Mouse (Mus musculus): ENCODE results near the gene Pkn1.

Gene Pkn1

DNA sequence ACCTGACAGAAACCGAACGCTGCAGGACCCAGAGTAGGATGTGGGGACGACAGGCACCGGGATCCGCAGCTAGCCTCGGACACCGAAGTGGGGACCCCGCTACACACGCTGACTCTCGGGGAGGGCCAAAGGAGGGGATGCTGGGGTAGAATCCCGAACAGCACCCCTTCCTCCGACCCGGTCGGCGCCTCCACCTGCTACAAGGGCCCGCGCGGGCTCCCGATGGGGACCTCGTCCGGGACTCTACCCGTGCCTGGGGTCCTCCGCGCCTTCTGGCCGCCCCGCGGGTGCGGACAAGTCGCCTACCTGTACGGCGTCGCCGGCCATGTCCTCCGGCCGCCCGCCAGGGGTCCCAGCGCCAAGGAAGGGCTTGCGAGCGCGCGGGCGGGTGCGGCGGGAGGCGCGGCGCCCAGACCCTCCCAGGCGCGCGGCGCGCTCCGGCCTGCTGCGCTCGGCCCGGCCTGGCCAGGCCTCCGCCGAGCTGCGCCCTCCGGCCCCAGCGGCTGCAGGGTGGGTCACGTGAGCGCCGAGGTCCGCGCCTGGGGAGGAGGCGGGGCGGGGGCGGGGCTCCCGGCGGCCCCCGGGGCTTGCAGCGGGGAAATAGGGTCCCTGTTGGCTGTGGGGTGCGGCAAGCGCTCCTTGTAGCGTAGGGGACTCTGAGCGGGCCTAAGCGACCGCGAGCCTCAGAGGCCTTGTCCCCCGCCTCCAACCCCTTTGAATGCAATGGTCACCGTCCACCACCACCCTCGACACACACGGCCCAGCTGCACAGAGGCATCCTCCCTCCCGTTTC is at the start of gene Pkn1:
Pkn1 (minus strand) TSS at position 519 of the 793 bp plus-strand sequence.
- peak; percentile 75 for DNase-seq (ENCODE audit: low read depth, low spot score)

DNA sequence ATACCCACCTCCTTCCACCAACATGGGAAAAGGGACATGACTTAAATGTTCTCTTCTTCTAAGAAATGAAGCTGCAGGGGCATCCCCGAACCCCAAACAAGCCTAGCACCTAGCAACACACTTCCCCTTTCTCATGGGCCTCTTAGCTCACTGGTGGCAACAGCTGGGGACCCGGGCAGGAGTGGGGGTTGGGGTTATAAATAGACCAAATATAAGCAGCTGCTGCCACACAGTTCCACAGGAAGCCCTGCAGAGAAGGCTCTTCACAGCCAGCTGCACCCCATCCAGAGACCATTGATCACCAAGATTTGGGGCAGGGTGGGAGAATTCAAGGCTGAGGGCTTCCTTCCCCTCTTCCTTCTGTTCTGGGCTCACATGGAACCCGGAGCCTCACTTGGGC is 49.7 kb upstream of the Pkn1 start:
- peak; percentile 95 for DNase-seq (ENCODE audit: low read depth, low spot score)

GRCm38 (mm10) chr8:83747661-83748346 is 48.8 kb upstream of the Pkn1 start:
- DNase-seq (ENCODE audit: low read depth, low spot score): peak; percentile 89

DNA sequence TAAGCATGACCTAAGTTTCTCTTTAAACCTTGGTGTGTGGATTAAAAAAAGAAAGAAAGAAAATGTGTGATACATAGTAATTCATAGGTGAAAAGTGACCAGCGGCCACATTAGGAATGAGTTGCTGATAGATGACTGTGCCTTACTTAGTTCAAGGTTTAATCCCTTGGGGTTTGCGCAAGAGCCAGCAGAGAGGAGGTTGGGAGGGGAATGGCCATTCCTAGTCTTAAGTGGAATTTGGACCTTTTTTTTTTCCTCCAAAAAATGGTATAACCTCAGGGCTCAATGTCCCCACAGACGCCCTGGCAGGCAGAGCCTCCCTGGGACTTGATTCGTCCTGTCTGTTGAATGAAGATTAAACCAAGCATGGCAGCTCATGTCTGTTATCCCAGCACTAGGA is 45.1 kb upstream of the Pkn1 start:
- DNase-seq (ENCODE audit: low read depth, low spot score): no peak

GRCm38 (mm10) chr8:83742968-83743367 is 44.0 kb upstream of the Pkn1 start:
- DNase-seq (ENCODE audit: low read depth, low spot score): no peak

GRCm38 (mm10) chr8:83741849-83742655 is 43.1 kb upstream of the Pkn1 start:
- DNase-seq (ENCODE audit: low read depth, low spot score): peak; percentile 82

DNA sequence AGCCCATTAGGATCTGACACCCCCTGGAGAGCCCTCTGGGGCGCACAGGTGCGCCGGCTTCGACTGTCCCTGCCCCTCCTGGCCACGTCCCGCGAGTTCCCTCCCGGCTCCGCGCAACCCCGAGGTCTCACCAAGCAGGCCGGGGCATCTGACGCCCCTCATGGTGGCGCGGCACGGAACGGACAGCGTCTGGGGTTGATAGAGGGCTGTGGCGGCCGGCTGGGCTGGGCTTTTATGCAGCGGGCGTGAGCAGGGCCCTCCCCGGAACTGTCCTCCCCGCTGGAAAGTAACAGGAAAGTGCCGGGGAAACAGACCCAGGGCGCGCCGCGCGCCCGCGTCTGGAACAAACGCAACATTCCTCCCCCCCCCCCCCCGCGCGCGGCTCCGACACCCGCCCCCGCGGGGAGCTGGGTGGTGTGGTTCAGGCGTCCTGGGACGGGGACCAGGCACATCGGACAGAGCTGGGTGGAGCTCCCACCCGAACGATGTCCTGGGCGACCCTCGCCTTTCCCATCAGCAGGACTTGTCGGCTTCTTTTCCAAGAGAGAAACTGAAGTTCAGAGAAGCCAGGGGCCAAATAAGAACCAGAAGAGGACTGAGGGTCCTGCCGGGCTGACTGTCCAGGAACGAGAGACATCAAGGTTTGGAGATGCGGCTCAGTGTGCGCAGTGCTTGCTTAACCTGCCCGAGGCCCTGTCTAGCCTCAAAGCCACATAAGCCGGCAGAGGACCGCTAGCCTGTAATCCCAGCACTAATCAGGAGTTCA is 42.2 kb upstream of the Pkn1 start, which contains the start of gene Adgre5:
Adgre5 (minus strand) TSS at position 351 of the 766 bp plus-strand sequence.
- peak; percentile 79 for DNase-seq (ENCODE audit: low read depth, low spot score)

GRCm38 (mm10) chr8:83740586-83740975 is 41.6 kb upstream of the Pkn1 start:
- no peak for DNase-seq (ENCODE audit: low read depth, low spot score)

DNA sequence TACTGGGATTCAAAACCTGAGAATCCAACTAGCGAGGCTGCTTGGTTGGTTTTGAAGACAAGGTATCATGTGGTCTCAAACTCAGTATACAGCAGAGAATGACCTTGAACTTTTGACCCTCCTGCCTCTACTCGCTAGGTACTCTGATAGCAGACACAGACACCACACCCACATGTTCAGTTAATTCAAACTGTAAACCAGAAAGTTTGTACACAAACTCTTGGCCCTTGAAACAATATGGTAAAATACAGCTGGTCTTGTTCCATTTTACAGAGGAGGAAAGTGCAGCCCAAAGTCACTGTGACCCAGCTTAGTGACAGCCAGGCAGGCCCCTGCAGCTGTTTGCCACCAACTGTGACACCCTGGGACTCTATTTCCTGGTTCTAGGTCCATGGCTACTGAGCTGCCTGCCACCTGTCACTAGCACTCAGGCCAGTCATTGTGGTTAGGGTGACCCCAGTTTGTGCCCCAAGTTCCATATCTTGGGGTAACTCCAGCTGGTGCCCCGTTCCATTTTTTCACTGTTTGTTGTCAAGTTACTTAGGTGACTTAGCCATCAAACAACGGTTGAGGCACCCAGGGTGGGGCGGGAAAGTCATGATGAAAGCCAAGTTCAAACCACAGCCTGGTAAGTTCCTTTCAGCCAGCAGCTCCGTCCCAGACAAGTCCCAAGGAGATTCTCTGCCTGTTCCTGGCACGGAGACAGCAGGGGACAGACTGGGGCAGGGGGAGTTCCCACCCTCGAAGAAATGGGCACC is 40.9 kb upstream of the Pkn1 start:
- DNase-seq (ENCODE audit: low read depth, low spot score): peak; percentile 88

DNA sequence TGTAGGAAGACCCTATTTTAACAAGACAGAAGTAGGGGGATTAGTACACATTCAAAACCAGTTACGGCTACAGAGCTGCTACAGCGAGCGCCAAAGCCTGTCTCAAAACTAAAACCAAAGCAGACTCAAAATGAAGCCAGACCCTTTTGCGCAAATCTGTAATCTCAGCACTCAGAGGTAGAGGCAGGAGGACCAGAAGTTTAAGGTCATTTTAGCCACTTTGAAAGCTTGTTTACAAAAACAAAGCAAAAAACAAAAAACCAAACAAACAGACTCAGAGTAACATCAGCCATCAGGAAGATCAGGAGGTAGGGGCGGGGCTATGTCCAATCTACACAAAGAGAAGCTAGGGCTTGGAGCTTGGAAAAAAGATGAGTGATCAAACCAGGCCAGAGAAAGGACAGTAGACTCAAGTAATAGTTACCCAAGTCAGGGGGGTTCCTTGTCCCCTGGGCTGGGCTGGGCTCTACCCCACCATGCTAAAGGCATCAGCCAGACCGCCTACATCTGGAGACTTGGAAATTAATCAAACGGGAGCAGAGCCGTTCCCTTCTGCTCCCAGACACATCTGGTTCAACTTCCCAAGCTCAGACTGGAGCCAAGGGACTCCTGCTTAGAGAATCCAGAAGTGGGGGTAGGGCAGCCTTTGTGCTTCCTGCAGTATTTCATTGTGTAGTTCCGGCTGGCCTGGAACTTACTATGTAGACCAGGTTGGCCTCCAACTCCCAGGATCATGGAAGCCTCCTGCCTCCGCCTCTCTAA is 40.2 kb upstream of the Pkn1 start:
- no peak for DNase-seq (ENCODE audit: low read depth, low spot score)

- DNase-seq (ENCODE audit: low read depth, low spot score): peak; percentile 44
Observed at GRCm38 (mm10) chr8:83737852-83738562, 39.0 kb upstream of the Pkn1 start.

- peak; percentile 60 for DNase-seq (ENCODE audit: low read depth, low spot score)
Observed at GRCm38 (mm10) chr8:83737346-83737745, 38.4 kb upstream of the Pkn1 start.

DNA sequence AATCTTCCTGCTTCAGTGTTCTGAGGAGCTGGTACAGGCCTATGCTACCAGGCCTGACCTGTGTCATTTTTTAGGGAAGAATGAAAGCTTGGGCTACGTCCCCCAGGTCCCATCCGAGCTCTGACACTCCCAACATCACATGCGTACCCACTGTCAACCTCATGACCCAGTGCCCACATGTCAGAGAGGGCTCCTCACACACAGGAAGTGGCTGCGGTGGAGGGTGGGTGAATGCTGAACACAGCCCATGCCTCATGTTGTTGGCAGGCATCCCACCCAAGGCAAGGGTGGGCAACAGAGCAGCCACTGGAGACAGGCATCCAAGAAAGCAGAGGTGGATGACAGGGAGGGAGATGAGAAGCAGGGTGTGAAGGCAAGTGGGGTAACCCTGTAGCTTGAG is 37.7 kb upstream of the Pkn1 start:
- peak; percentile 81 for DNase-seq (ENCODE audit: low read depth, low spot score)

- DNase-seq (ENCODE audit: low read depth, low spot score): no peak
Observed at GRCm38 (mm10) chr8:83732919-83733318, 33.9 kb upstream of the Pkn1 start.

- DNase-seq (ENCODE audit: low read depth, low spot score): no peak
Observed at GRCm38 (mm10) chr8:83731906-83732305, 32.9 kb upstream of the Pkn1 start.

DNA sequence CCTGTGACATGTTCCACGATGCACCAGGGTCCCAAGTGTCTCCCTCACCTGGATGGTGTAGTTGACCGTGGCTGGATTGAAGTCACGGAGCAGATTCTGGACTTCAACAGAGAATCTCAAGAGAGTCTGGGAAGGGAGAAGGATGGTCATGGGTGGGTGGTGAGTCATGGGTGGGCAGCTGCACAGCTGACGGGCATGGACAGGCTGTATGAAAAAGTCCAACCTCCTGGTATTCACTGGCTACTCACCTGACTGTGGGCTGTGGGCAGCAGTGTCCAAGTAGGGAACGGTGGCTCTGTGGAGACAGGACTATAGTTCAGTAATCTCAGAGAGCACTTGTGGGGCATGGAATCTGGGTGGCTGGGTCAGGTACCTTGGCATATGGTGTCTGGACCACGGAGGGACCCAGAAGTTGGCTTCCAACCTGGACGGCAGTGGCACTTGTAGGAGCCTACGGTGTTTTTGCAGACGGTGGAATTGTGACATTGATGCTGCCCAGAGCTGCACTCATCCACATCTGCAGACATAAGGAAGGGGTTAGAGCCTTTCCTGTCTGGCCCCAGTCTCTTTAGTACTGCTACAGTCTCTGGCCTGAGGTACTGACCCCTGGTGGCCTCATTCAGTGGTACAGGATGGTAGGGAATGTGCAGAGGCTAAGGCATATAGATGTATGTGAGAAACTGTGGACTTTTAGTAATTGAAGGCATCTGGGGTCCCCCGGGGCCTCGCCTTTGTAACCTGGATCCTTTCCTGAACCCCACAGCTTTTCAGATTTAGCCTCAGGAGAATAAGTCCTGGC is 30.2 kb upstream of the Pkn1 start:
- DNase-seq (ENCODE audit: low read depth, low spot score): peak; percentile 68

DNA sequence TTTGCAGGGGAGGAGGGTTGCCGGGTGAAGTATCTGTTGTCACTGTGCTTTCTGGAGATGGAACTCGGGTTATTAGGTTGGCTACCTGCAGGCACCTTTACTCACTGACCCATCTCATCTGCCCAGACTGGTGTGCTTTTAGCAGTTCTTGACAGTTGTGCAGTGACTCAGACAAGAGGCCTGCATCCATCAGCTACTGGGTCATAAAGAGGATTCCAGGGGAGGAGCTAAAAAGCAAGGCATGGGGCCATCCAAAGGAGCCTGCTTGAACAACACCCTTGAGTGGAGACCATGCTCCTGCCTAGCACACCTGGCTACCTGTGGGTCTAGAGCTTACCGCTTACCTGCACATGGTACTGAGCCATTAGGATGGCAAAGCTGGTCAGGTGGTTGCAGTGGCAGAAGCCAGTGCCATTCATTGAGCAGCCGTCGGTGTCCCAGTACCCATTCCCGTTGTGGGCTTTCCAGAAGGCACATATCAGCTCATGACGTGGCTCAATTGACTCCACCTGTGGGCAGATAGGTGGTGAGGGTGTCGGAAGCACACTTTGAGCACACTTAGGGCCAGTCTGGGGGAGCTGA is 26.6 kb upstream of the Pkn1 start:
- DNase-seq (ENCODE audit: low read depth, low spot score): no peak
